Mouse (Mus musculus) lung, postnatal 0 days (tissue): ENCODE data around the gene Ccl3. TPM values are rescaled to one million over a fixed set of nuclear protein-coding genes. Genes with fewer than 3 reads are reported as not detected.

Experiments used
- ATAC-seq: fragments of 200-750 bp; cut with Nextera tagmentation; 2 replicates; pipeline ENCODE4 v1.8.0; 2017; ENCODE audit warnings: moderate library complexity
- DNase-seq: peaks from one replicate; pipeline ENCODE4 v3.0.0-alpha.2; 2016; ENCODE audit warnings: low spot score
- H3K27ac ChIP-seq: fragments of 300-500 bp; sonication (generic); 2 replicates; pipeline ENCODE4 v1.5.1; 2014; ENCODE audit warnings: antibody characterized with exemption, mild to moderate bottlenecking, low read length, mixed read lengths
- H3K27me3 ChIP-seq: fragments of 300-500 bp; sonication (generic); replicated peaks from 2 replicates; pipeline ENCODE4 v1.6.1; 2014; ENCODE audit warnings: low read length, mixed read lengths; ENCODE audit not compliant: insufficient read depth
- H3K36me3 ChIP-seq: fragments of 300-500 bp; sonication (generic); 2 replicates; pipeline ENCODE4 v1.6.1; 2014; ENCODE audit warnings: low read length, mixed read lengths; ENCODE audit not compliant: insufficient read depth
- H3K4me1 ChIP-seq: fragments of 300-500 bp; sonication (generic); 2 replicates; pipeline ENCODE4 v1.6.1; 2014; ENCODE audit warnings: antibody characterized with exemption, low read depth, low read length, mixed read lengths; ENCODE audit not compliant: insufficient read depth
- H3K4me2 ChIP-seq: fragments of 300-500 bp; sonication (generic); replicated peaks from 2 replicates; pipeline ENCODE4 v1.6.1; 2014; ENCODE audit warnings: low read depth, mild to moderate bottlenecking, low read length, moderate library complexity, mixed read lengths
- H3K4me3 ChIP-seq: fragments of 300-500 bp; sonication (generic); 2 replicates; pipeline ENCODE4 v1.5.1; 2014; ENCODE audit warnings: low read depth, low read length
- H3K9ac ChIP-seq: fragments of 300-500 bp; sonication (generic); replicated peaks from 2 replicates; pipeline ENCODE4 v1.6.1; 2014; ENCODE audit warnings: low read depth, mild to moderate bottlenecking
- H3K9me3 ChIP-seq: fragments of 300-500 bp; sonication (generic); 2 replicates; pipeline ENCODE4 v1.6.1; 2016; ENCODE audit warnings: low read length, mixed read lengths
- CTCF ChIP-seq: IDR thresholded peaks from 2 replicates; pipeline ENCODE4 v1.5.1; 2016; ENCODE audit warnings: antibody characterized with exemption, mild to moderate bottlenecking
- EP300 ChIP-seq: IDR thresholded peaks from 2 replicates; pipeline ENCODE4 v1.6.1; 2016; ENCODE audit warnings: antibody characterized with exemption, mild to moderate bottlenecking, control low read depth
- WGBS: fragments of 180-500 bp; shearing (Covaris S2); extraction: QIAGEN DNeasy Blood & Tissue Kit; methylation state at CpG from one replicate; pipeline ENCODE4 v1.1.7; 2014; 5-methylcytosine and 5-hydroxymethylcytosine counted together
- polyA plus RNA-seq: library from polyadenylated mRNA; unstranded; fragments of >200 nt; fragmentation: Nextera tagmentation; extraction: Ambion mirVana; gene quantifications from 2 replicates; pipeline ENCODE4 v1.2.1, GENCODE M21; 2015

Ccl3 gene
- polyA plus RNA-seq, 1 experiment from 2014 or later = 3.6 TPM

DNA sequence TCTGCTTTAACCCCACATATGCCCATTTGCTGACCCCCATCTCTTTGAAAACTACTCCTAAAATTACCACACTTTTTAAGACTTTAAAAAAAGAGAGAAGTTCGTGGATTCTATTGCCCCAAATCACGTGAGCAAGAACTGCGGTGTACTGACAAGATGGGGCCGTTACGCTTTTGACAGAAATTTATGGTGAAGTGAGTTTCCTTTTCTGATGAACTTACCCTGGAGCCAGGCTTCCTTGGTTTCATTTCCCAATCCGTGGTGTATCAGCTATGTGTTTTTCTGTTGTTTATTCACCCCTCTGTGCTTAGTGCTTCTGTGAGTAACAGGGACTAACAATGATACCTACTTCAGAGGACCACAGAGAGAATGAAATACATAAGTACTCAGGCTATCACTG lies 9.6 kb upstream of the Ccl3 start:
- no peak overlapping the region for H3K4me2 ChIP-seq
- 70% methylated on average over 6 of the region's 6 CpGs for WGBS
- DNase-seq = no peak
- no peak overlapping the region for H3K27ac ChIP-seq
- no peak overlapping the region for H3K4me3 ChIP-seq
- no peak for ATAC-seq
- no peaks in the 10 kb centered on the region for H3K36me3 ChIP-seq
- H3K27me3 ChIP-seq = no peaks in the 10 kb centered on the region
- no peaks in the 10 kb centered on the region for H3K4me1 ChIP-seq
- H3K9me3 ChIP-seq = no peaks in the 10 kb centered on the region
- TF ChIP-seq EP300 (no peak), CTCF (no peak)
- H3K9ac ChIP-seq = no peak overlapping the region

DNA sequence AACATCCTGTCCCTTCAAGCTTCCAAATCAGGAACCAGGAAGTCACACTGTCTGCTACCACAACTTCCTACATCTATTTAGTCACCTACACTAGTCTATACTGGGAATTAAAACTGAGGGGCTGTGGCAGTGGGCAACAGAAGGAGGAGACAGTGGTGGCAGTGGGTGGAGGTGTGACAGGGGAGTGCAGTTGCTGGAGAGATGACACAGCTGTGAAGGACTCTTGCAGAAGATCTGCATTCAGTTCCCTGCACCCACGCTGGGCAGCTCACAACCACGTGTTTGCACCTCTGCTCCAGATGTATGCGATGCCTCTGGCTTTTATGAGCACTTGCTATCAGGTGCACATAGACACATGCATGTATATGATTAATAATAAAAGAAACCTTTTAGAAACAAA lies 8.4 kb upstream of the Ccl3 start:
- Histone ChIP-seq H3K27me3 (no peaks in the 10 kb centered on the region), H3K9ac (no peak overlapping the region), H3K4me1 (no peaks in the 10 kb centered on the region), H3K36me3 (no peaks in the 10 kb centered on the region), H3K4me3 (no peak overlapping the region), H3K27ac (no peak overlapping the region), H3K4me2 (no peak overlapping the region), H3K9me3 (no peaks in the 10 kb centered on the region)
- no peak for ATAC-seq
- WGBS = 80% methylated on average over 3 of the region's 3 CpGs
- TF ChIP-seq EP300 (no peak), CTCF (no peak)
- no peak for DNase-seq

DNA sequence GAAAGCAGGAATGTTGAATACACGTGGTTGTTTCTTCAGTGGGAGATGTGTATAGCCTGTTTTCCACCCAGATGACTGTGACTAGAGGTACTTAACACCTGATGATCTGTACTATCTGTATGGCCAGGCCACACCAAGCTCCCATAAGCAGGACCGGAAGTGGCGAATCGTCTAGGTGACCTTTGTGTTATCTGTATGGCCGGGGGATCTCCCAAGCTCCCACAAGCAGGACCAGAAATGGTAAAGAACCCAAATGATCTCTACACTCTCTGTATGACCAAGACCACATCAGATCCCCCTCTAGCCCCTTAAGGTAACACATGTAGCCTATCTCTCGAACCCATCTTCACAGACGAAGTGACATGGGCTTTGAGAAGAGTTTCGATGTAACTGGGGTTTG lies 5.5 kb upstream of the Ccl3 start:
- no peaks in the 10 kb centered on the region for H3K27me3 ChIP-seq
- H3K27ac ChIP-seq = no peak overlapping the region
- H3K4me1 ChIP-seq = no peaks in the 10 kb centered on the region
- H3K36me3 ChIP-seq = no peaks in the 10 kb centered on the region
- ATAC-seq (no peak), DNase-seq (no peak)
- no peak overlapping the region for H3K4me3 ChIP-seq
- no peaks in the 10 kb centered on the region for H3K9me3 ChIP-seq
- no peak for TF ChIP-seq EP300
- TF ChIP-seq CTCF = no peak
- 82% methylated on average over 8 of the region's 8 CpGs for WGBS
- no peak overlapping the region for H3K4me2 ChIP-seq
- no peak overlapping the region for H3K9ac ChIP-seq

DNA sequence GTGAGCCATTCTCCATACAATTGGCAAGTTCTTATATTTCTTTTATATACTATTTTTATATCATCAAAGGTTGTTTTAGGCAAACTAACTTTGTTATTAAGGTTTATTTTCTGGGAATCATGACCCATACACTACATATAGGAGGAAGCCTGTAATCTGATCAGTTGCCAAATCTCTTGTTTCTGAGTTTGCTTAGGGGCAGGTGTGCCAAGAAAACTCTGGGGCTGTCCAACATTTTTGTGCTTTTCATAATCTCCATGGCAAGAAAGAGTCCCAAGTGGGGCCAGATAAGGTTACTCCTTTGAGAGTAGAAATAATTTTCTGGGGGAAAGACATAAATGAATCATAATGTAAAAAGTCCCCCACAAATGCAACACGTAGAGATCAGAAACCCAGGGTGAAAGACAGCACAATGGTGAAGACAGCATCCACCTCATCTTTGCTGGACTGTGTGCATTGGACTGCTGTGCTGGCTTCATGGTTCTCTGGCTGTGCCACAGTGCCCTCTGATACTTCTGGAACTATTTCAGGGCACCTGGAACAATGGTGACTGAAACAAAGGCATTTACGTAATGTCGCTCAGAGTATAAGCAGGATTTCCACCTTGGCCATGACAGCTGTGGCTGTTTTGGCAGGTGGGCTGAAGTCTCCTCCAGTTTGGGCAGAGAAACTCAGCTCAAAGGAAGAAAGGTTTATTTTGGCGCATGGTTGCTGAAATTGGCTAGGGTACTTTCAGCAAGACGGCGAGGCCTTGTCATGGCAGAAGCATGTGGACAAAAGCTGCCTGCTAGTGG lies 2.6 kb downstream of the Ccl3 start:
- ATAC-seq (no peak), DNase-seq (no peak)
- Histone ChIP-seq H3K27me3 (no peaks in the 10 kb centered on the region), H3K36me3 (no peaks in the 10 kb centered on the region), H3K9me3 (no peaks in the 10 kb centered on the region), H3K4me1 (no peaks in the 10 kb centered on the region), H3K4me2 (no peak overlapping the region), H3K4me3 (no peak overlapping the region), H3K27ac (no peak overlapping the region), H3K9ac (no peak overlapping the region)
- WGBS = 87% methylated on average over 6 of the region's 6 CpGs
- TF ChIP-seq CTCF = no peak
- no peak for TF ChIP-seq EP300

DNA sequence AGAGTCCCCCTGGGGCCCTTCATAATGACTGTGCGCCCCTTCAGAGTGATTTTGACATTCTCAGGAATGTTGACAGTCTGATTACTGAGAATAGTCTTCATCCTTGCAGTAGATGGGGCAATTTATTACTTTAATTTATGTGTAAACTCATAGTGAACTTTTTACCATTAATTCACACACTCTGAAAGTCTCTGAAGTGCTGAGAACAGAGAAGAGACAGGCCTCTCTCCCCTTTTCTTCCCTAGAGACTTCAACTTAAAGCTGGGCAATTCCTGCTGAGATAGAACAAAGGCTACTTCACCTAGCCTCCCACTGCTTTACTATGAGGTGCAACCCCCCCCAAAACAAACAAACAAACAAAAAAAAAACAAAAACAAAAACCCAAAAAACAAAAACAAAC lies 3.6 kb downstream of the Ccl3 start, which contains the start of gene Rpl9-ps1:
Rpl9-ps1 (minus strand) TSS at position 101 of the 400 bp plus-strand sequence.
- Histone ChIP-seq H3K27me3 (no peaks in the 10 kb centered on the region), H3K36me3 (no peaks in the 10 kb centered on the region), H3K27ac (no peak within 1 kb of the TSS), H3K9ac (no peak within 1 kb of the TSS), H3K4me1 (no peaks in the 10 kb centered on the region), H3K4me2 (no peak within 1 kb of the TSS), H3K4me3 (no peak within 1 kb of the TSS), H3K9me3 (no peaks in the 10 kb centered on the region)
- ATAC-seq (no peak), DNase-seq (no peak)
- WGBS = 76% methylated on average over 1 of the region's 1 CpGs
- TF ChIP-seq EP300 (no peak), CTCF (no peak)

DNA sequence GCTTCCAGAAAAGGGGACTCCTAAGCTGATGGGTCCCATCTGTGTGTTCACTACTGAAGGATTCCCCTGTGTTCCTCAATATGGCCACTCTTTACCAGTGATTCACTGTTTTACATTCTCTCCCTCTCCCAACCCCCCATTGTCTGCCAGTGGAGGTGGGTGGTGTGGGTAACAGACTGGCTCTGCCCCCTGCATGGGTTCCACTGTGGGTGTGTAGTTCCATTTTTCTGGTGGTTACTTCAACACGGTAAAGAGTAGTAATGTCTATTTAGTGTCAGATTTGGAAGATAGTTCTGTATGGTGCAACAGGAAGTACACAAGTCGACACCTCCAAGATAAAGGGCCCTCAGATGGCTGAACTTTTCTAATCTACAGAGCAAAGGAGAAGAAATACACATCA lies 7.9 kb downstream of the Ccl3 start:
- H3K4me1 ChIP-seq = no peaks in the 10 kb centered on the region
- no peak overlapping the region for H3K9ac ChIP-seq
- TF ChIP-seq EP300 (no peak), CTCF (no peak)
- no peaks in the 10 kb centered on the region for H3K36me3 ChIP-seq
- ATAC-seq (no peak), DNase-seq (no peak)
- H3K27me3 ChIP-seq = no peaks in the 10 kb centered on the region
- H3K9me3 ChIP-seq = no peaks in the 10 kb centered on the region
- H3K27ac ChIP-seq = no peak overlapping the region
- no peak overlapping the region for H3K4me3 ChIP-seq
- WGBS = 60% methylated on average over 2 of the region's 2 CpGs
- H3K4me2 ChIP-seq = no peak overlapping the region

DNA sequence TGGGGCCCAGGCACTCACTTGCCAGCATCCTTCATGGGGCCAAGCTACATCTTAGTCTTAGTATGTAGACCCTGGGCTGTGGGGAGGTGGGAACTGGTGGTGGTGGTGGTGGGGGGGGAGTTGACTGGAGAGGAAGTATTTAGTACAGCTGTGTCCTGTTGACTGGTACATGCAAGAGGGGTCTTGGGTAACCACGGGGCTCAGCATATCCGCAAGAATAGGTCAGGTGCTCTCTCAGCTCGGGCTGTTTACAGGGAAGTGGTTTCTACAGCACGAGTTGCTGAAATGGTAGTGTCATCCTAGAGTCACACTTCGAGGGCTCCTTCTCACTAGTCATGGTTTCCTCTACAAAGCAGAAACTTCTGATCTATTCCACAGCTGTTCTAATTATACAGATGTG lies 9.0 kb downstream of the Ccl3 start:
- Histone ChIP-seq H3K4me3 (no peak overlapping the region), H3K27me3 (no peaks in the 10 kb centered on the region), H3K4me1 (no peaks in the 10 kb centered on the region), H3K9ac (no peak overlapping the region), H3K9me3 (no peaks in the 10 kb centered on the region), H3K36me3 (no peaks in the 10 kb centered on the region), H3K27ac (no peak overlapping the region), H3K4me2 (no peak overlapping the region)
- TF ChIP-seq CTCF (no peak), EP300 (no peak)
- whole genome bisulfite sequencing = 58% methylated on average over 5 of the region's 5 CpGs
- ATAC-seq (peak; percentile 58), DNase-seq (peak; percentile 40)
